Mouse (Mus musculus) kidney, embryonic 14.5 days (tissue): Measurements from ENCODE around the gene Spo11. TPM values are rescaled to one million over a fixed set of nuclear protein-coding genes. Genes with fewer than 3 reads are reported as not detected.

Experiments
- ATAC-seq: fragments of 200-750 bp; cut with Nextera tagmentation; 2 replicates; pipeline ENCODE4 v1.8.0; 2017; ENCODE audit warnings: moderate number of reproducible peaks, mild to moderate bottlenecking, moderate TSS enrichment, moderate library complexity; ENCODE audit not compliant: low FRiP score, low TSS enrichment
- H3K27ac ChIP-seq: fragments of 300-500 bp; sonication (generic); 2 replicates; pipeline ENCODE4 v1.5.1; 2014; ENCODE audit warnings: low read depth, mild to moderate bottlenecking, low read length, moderate library complexity, mixed read lengths
- H3K27me3 ChIP-seq: fragments of 300-500 bp; sonication (generic); 2 replicates; pipeline ENCODE4 v1.6.1; 2014; ENCODE audit warnings: mild to moderate bottlenecking, low read length; ENCODE audit not compliant: control insufficient read depth, insufficient read depth
- H3K36me3 ChIP-seq: fragments of 300-500 bp; sonication (generic); 2 replicates; pipeline ENCODE4 v1.6.1; 2014; ENCODE audit warnings: low read length, mixed read lengths; ENCODE audit not compliant: control insufficient read depth, insufficient read depth
- H3K4me1 ChIP-seq: fragments of 300-500 bp; sonication (generic); 2 replicates; pipeline ENCODE4 v1.6.1; 2014; ENCODE audit warnings: low read length, mixed read lengths; ENCODE audit not compliant: control insufficient read depth, insufficient read depth
- H3K4me2 ChIP-seq: fragments of 300-500 bp; sonication (generic); replicated peaks from 2 replicates; pipeline ENCODE4 v1.6.1; 2014; ENCODE audit warnings: low read depth, mild to moderate bottlenecking, low read length
- H3K4me3 ChIP-seq: fragments of 300-500 bp; sonication (generic); 2 replicates; pipeline ENCODE4 v1.5.1; 2014; ENCODE audit warnings: mild to moderate bottlenecking, low read length
- H3K9ac ChIP-seq: fragments of 300-500 bp; sonication (generic); 2 replicates; pipeline ENCODE4 v1.6.1; 2014; ENCODE audit warnings: low read depth, mild to moderate bottlenecking, low read length, moderate library complexity
- H3K9me3 ChIP-seq: fragments of 300-500 bp; sonication (generic); 2 replicates; pipeline ENCODE4 v1.6.1; 2016; ENCODE audit warnings: low read length; ENCODE audit not compliant: control insufficient read depth
- whole genome bisulfite sequencing: fragments of 180-500 bp; shearing (Covaris S2); extraction: QIAGEN DNeasy Blood & Tissue Kit; methylation state at CpG from one replicate; pipeline ENCODE4 v1.1.7; 2014; 5-methylcytosine and 5-hydroxymethylcytosine counted together
- polyA plus RNA-seq: library from polyadenylated mRNA; unstranded; fragments of >200 nt; fragmentation: Nextera tagmentation; extraction: Ambion mirVana; gene quantifications from 2 replicates; pipeline ENCODE4 v1.2.1, GENCODE M21; 2014

Spo11 gene
- polyA plus RNA-seq = 0.17 and 0.34 TPM in 2 replicates

DNA sequence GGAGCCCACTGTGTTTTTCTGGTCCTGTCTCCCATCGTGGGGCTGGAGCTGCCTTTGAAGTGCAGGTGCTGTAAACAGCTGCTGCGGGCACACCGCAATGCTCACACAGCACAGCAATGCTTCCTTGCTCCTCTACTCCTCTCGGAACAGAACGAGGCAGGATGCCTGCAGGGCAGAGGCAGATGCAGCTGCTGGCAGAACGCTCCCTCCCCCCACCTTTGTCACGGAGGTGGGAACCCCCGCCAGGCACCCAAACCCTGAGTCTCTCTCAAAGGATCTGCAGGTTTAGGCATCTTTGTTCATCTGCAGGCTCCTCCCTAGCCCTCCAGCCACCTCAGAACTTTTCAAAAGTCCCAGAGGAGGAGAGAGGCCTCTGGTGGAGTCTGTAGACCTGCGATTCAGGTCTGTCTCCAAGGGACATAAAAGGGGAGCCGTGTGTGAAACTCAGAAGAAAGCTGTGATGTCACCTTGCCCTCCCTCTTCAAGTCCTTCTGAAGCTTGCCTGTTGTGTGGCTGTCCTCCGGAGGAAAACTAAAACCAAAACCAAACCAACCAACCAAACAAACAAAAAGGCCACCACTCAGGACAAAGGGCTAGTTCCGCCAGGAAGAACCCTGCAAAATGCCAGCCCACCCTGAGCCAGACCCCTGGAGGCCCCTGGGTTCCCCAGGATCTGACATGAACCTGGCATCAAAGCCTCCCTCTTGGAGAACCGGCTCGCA is at the start of gene Spo11:
Gene Spo11 (plus strand): TSS at position 292 of the 722 bp plus-strand sequence.
- Histone ChIP-seq H3K4me3 (no peak within 1 kb of the TSS), H3K9me3 (peaks cover 5% of the 10 kb centered on the region; the same call in 1 of the 2 replicates), H3K27ac (no peak within 1 kb of the TSS), H3K9ac (0 out of 2 replicates have a peak within 1 kb of the TSS, but pooled peaks have one; percentile 18), H3K36me3 (no peaks in the 10 kb centered on the region), H3K4me1 (peaks cover 20% of the 10 kb centered on the region), H3K27me3 (no peaks in the 10 kb centered on the region), H3K4me2 (peak within 1 kb of the TSS; percentile 27)
- WGBS = 18% methylated on average over 14 of the region's 14 CpGs
- ATAC-seq = peak; percentile 21; the same call in 1 of the 2 replicates

DNA sequence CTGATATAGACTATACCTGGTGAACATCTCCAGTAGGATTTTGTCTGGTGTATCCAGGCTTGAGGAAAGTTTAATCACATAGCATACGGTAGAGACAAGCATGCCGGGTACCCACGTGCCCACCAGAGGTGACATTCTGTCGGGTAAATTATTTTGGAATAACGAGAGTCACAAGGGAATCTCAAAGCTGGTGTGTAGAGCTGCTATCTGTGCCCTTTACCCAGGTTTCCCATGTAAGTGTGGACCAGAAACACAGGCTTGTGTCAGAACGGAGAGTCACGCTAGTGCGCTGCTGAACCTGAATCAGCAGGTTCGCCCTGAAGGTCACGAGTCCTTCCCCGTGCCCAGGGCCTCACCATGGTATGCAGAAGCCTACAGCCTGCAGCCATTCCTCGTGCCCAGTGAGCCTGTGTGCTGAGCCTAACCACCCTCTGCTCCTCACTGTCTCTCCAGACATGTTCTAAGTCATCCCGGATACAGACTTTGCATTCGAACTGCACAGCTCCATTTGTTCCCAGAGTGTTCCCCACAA is 47.5 kb upstream of the Spo11 start:
- no peaks in the 10 kb centered on the region for H3K27me3 ChIP-seq

GRCm38 (mm10) chr2:172931137-172931898 is 46.2 kb upstream of the Spo11 start:
- ATAC-seq = no peak
- Histone ChIP-seq H3K4me3 (no peak overlapping the region), H3K27me3 (no peaks in the 10 kb centered on the region), H3K4me1 (peaks cover 69% of the 10 kb centered on the region), H3K9ac (no peak overlapping the region), H3K27ac (no peak overlapping the region), H3K9me3 (no peaks in the 10 kb centered on the region), H3K4me2 (no peak overlapping the region; the same call in 1 of the 2 replicates), H3K36me3 (no peaks in the 10 kb centered on the region)
- WGBS = 47% methylated on average over 17 of the region's 17 CpGs

More for the DNA sequence above, 47.5 kb upstream of the Spo11 start:
- Histone ChIP-seq H3K36me3 (no peaks in the 10 kb centered on the region), H3K27ac (no peak overlapping the region), H3K4me1 (peaks cover 58% of the 10 kb centered on the region), H3K9me3 (no peaks in the 10 kb centered on the region), H3K4me2 (no peak overlapping the region), H3K4me3 (no peak overlapping the region), H3K9ac (no peak overlapping the region)
- no peak for ATAC-seq
- whole genome bisulfite sequencing = 70% methylated on average over 14 of the region's 14 CpGs

- H3K36me3 ChIP-seq = no peaks in the 10 kb centered on the region
- no peaks in the 10 kb centered on the region for H3K27me3 ChIP-seq
- peak; percentile 25 for ATAC-seq
- peak overlapping the region; percentile 91 for H3K4me2 ChIP-seq
- 0 out of 2 replicates have a peak overlapping the region, but pooled peaks have one; percentile 0 for H3K4me3 ChIP-seq
- H3K4me1 ChIP-seq = peaks cover 70% of the 10 kb centered on the region
- no peaks in the 10 kb centered on the region for H3K9me3 ChIP-seq
- peak overlapping the region; percentile 32; the same call in 1 of the 2 replicates for H3K9ac ChIP-seq
- H3K27ac ChIP-seq = peak overlapping the region; percentile 83
- 1% methylated on average over 34 of the region's 34 CpGs for WGBS
Observed at GRCm38 (mm10) chr2:172933631-172934419, 43.7 kb upstream of the Spo11 start.

- Histone ChIP-seq H3K4me2 (peak overlapping the region; percentile 91), H3K9ac (peak overlapping the region; percentile 20; the same call in 1 of the 2 replicates), H3K9me3 (no peaks in the 10 kb centered on the region), H3K36me3 (no peaks in the 10 kb centered on the region), H3K27me3 (no peaks in the 10 kb centered on the region), H3K4me3 (0 out of 2 replicates have a peak overlapping the region, but pooled peaks have one; percentile 0), H3K27ac (peak overlapping the region; percentile 83), H3K4me1 (peaks cover 66% of the 10 kb centered on the region)
- WGBS = 4% methylated on average over 8 of the region's 8 CpGs
- ATAC-seq = no peak
Observed at GRCm38 (mm10) chr2:172934420-172934788, 43.1 kb upstream of the Spo11 start.

DNA sequence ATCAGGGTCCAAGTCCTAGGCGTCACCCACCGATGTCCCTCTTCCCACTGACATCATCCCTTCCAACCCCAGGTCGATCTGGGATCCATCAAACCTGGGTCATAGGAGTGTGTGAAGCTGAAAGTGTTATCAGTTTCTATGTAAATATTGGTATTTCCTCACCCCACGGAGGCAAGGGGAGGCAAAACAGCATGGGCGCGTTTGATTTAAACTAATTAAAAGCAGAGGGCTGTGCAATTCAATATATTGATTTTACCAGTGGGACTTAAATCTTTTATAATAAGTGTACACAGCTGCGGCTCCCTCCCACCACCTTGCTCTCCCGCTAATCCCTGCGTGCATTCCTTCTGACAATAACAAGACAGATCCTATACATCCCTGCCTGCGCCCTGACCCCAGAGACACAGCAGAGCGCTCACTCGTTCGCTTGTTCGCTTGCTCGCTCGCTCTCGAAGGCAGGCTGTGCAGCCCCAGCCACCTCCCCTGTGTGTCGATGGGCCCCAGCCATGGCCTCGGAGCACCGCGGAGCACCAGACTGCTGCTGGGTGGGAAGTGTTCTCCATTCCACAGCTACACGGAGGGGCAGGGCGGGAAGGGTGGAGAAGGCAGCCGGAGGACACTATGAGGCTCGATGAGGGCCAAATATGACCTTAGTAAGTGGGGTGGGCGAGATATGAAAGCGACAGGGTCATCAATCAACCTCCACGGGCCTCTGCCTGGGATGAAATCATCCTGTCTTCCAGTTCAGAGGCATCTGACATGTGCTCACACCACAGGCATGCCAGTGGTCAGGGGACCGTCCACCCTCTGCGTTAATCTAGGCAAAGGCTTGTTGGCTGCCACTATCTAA is 42.4 kb upstream of the Spo11 start:
- peak overlapping the region; percentile 51 for H3K9ac ChIP-seq
- 4% methylated on average over 30 of the region's 30 CpGs for WGBS
- H3K4me2 ChIP-seq = peak overlapping the region; percentile 91
- H3K4me3 ChIP-seq = peak overlapping the region; percentile 17; the same call in 1 of the 2 replicates
- peak; percentile 63 for ATAC-seq
- no peaks in the 10 kb centered on the region for H3K27me3 ChIP-seq
- H3K36me3 ChIP-seq = no peaks in the 10 kb centered on the region
- peaks cover 61% of the 10 kb centered on the region for H3K4me1 ChIP-seq
- H3K9me3 ChIP-seq = no peaks in the 10 kb centered on the region
- peak overlapping the region; percentile 83 for H3K27ac ChIP-seq

GRCm38 (mm10) chr2:172935776-172936562 is 41.5 kb upstream of the Spo11 start:
- WGBS = 9% methylated on average over 12 of the region's 12 CpGs
- Histone ChIP-seq H3K4me2 (peak overlapping the region; percentile 91), H3K4me1 (peaks cover 53% of the 10 kb centered on the region), H3K27me3 (no peaks in the 10 kb centered on the region), H3K36me3 (no peaks in the 10 kb centered on the region), H3K4me3 (peak overlapping the region; percentile 17; the same call in 1 of the 2 replicates), H3K9ac (peak overlapping the region; percentile 51), H3K27ac (peak overlapping the region; percentile 83), H3K9me3 (no peaks in the 10 kb centered on the region)
- no peak for ATAC-seq
